Mouse (Mus musculus) layer of hippocampus, adult 9-10 months (tissue): Measurements from ENCODE around the gene Rasgrp2.

Experiments used
- DNase-seq: peaks from one replicate; pipeline ENCODE4 v3.0.0; 2022; ENCODE audit warnings: low spot score

Gene Rasgrp2

GRCm38 (mm10) chr19:6382323-6382924 is 16.7 kb upstream of the Rasgrp2 start:
- no peak for DNase-seq

- DNase-seq, result no peak
These were observed 15.7 kb upstream of the Rasgrp2 start for GRCm38 (mm10) chr19:6383470-6383869.

GRCm38 (mm10) chr19:6384128-6384527 is 15.0 kb upstream of the Rasgrp2 start, which contains the start of gene Pygm:
TSS of gene Pygm (plus strand) at chr19:6384399.
- DNase-seq, result no peak

- no peak for DNase-seq
These were observed 14.2 kb upstream of the Rasgrp2 start for GRCm38 (mm10) chr19:6384954-6385353.

GRCm38 (mm10) chr19:6385419-6385818 is 13.7 kb upstream of the Rasgrp2 start:
- no peak for DNase-seq

- DNase-seq, result no peak
These were observed 13.3 kb upstream of the Rasgrp2 start for GRCm38 (mm10) chr19:6385821-6386220.

GRCm38 (mm10) chr19:6386234-6386633 is 12.9 kb upstream of the Rasgrp2 start:
- no peak for DNase-seq

- DNase-seq, result no peak
These were observed 11.1 kb upstream of the Rasgrp2 start for GRCm38 (mm10) chr19:6388006-6388405.

GRCm38 (mm10) chr19:6389803-6390202 is 9.3 kb upstream of the Rasgrp2 start:
- DNase-seq, result no peak

- DNase-seq, result no peak
These were observed 8.9 kb upstream of the Rasgrp2 start for GRCm38 (mm10) chr19:6390251-6390650.

- DNase-seq, result no peak
These were observed 6.3 kb upstream of the Rasgrp2 start for GRCm38 (mm10) chr19:6392743-6393393.

- no peak for DNase-seq
These were observed 5.5 kb upstream of the Rasgrp2 start for GRCm38 (mm10) chr19:6393637-6394036.

- DNase-seq, result no peak
These were observed 2.9 kb upstream of the Rasgrp2 start for GRCm38 (mm10) chr19:6396237-6396636.

- DNase-seq, result no peak
These were observed 1.4 kb upstream of the Rasgrp2 start for GRCm38 (mm10) chr19:6397582-6398249.

GRCm38 (mm10) chr19:6398447-6399284 is 474 bp upstream of the Rasgrp2 start:
- no peak for DNase-seq

- DNase-seq, result no peak
These were observed 1.3 kb downstream of the Rasgrp2 start for GRCm38 (mm10) chr19:6400096-6401086.

GRCm38 (mm10) chr19:6401131-6401815 is 2.1 kb downstream of the Rasgrp2 start:
- no peak for DNase-seq

GRCm38 (mm10) chr19:6401951-6402350 is 2.8 kb downstream of the Rasgrp2 start:
- no peak for DNase-seq

GRCm38 (mm10) chr19:6403869-6404268 is 4.7 kb downstream of the Rasgrp2 start:
- DNase-seq, result no peak

GRCm38 (mm10) chr19:6405433-6405832 is 6.3 kb downstream of the Rasgrp2 start:
- no peak for DNase-seq

GRCm38 (mm10) chr19:6407109-6407508 is 8.0 kb downstream of the Rasgrp2 start:
- DNase-seq, result no peak
